Mouse (Mus musculus): ENCODE measurements around the gene Mapk1. TPM values are rescaled to one million over a fixed set of nuclear protein-coding genes. Genes with fewer than 3 reads are reported as not detected.
A peak's percentile ranks its signal among the peaks of the same experiment; 100 is the strongest.

Mapk1 gene
- polyA plus RNA-seq, 1 experiment from 2014 or later = 110 TPM

DNA sequence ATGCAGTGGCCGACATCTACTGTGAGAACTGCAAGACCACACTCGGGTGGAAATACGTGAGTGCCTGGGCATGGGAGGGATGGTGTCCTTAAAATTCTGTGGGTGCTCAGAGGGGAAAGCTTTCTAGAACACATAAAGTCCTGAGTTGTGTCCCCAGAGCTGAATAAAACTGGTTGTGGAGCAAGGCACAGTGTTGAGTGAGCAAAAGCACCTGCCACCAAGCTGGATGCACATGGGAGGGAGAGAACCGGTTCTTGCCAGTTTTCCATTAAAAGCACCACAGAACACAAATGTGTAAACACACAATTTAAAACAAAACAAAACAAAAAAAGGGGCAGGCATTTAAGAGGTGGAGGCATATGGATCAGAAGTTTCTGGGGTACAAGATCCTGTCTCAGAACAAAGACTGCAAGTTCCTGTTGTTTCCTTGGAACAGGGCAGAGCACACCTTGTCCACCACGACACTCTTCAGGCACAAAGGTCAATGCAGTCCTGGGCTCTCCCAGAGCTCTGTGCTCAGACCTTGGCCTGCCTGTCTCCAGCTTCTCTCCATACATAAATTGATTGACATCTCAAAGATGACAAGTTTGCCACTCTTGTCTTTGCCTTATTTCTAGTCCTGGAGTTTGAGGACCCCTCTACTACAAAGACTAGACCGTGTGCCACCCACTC lies 99.1 kb downstream of the Mapk1 start:
- H3K36me3 ChIP-seq (ENCODE audit: insufficient read depth, low read length) = 0 out of 2 replicates have a peak, but pooled peaks cover 11% of the 10 kb centered on the region
- peak; percentile 64 for DNase-seq (ENCODE audit: low spot score)

DNA sequence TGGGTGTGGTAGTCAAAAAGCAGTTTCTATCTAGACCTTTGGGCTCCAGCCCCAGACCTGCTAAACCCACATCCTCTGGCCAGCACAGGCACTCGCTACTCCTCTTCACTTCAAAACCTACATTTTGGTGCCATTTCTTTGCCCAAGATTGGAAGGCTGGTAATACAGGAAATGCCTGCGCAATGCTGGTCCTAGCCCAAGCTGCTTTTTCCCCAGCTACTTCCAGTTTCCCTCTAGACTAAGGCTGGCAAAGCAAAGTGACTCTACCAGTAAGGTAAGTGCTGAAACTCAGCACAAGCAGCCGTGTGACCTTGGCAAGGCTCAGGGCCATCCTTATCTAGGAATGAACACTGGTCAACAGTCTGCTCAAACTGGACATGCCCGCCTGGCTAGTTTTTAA lies 102.5 kb downstream of the Mapk1 start:
- peak overlapping the region; percentile 49 for H3K27ac ChIP-seq (ENCODE audit: low read length)
- TF ChIP-seq EP300 (IDR thresholded peaks at IDR 0.05) = no peak
- TF ChIP-seq CTCF (IDR thresholded peaks at IDR 0.05) = no peak
- H3K4me1 ChIP-seq (ENCODE audit: insufficient read depth, low read depth, low read length) = no peaks in the 10 kb centered on the region
- H3K36me3 ChIP-seq (ENCODE audit: insufficient read depth, low read length) = peaks cover 29% of the 10 kb centered on the region
- H3K9me3 ChIP-seq (ENCODE audit: low read length) = no peaks in the 10 kb centered on the region
- no peaks in the 10 kb centered on the region for H3K27me3 ChIP-seq (replicated peaks; ENCODE audit: insufficient read depth, low read length)
- ATAC-seq (peak; percentile 68), DNase-seq (ENCODE audit: low spot score) (peak; percentile 52)
- WGBS = 64% methylated on average over 4 of the region's 4 CpGs
- H3K9ac ChIP-seq (replicated peaks; ENCODE audit: low read depth) = no peak overlapping the region
- no peak overlapping the region for H3K4me2 ChIP-seq (replicated peaks; ENCODE audit: low read depth, low read length)
- H3K4me3 ChIP-seq (ENCODE audit: low read depth, low read length) = no peak overlapping the region

More for the DNA sequence above, 99.1 kb downstream of the Mapk1 start:
- 67% methylated on average over 6 of the region's 6 CpGs for WGBS
- H3K4me3 ChIP-seq (ENCODE audit: low read depth, low read length) = no peak overlapping the region
- no peaks in the 10 kb centered on the region for H3K27me3 ChIP-seq (replicated peaks; ENCODE audit: insufficient read depth, low read length)
- H3K9me3 ChIP-seq (ENCODE audit: low read length) = no peaks in the 10 kb centered on the region
- no peaks in the 10 kb centered on the region for H3K4me1 ChIP-seq (ENCODE audit: insufficient read depth, low read depth, low read length)
- H3K9ac ChIP-seq (replicated peaks; ENCODE audit: low read depth) = no peak overlapping the region
- ATAC-seq = peak; percentile 51
- TF ChIP-seq EP300 (IDR thresholded peaks at IDR 0.05) (peak; percentile 44; the same call in 1 of the 2 replicates), CTCF (IDR thresholded peaks at IDR 0.05) (no peak)
- no peak overlapping the region for H3K27ac ChIP-seq (ENCODE audit: low read length)
- no peak overlapping the region for H3K4me2 ChIP-seq (replicated peaks; ENCODE audit: low read depth, low read length)

GRCm38 (mm10) chr16:17086241-17086640 lies 103.1 kb downstream of the Mapk1 start:
- DNase-seq (ENCODE audit: low spot score) = no peak
- Histone ChIP-seq H3K27ac (ENCODE audit: low read length) (peak overlapping the region; percentile 49), H3K4me2 (replicated peaks; ENCODE audit: low read depth, low read length) (no peak overlapping the region), H3K9me3 (ENCODE audit: low read length) (no peaks in the 10 kb centered on the region), H3K4me3 (ENCODE audit: low read depth, low read length) (no peak overlapping the region), H3K36me3 (ENCODE audit: insufficient read depth, low read length) (peaks cover 33% of the 10 kb centered on the region), H3K27me3 (replicated peaks; ENCODE audit: insufficient read depth, low read length) (no peaks in the 10 kb centered on the region), H3K4me1 (ENCODE audit: insufficient read depth, low read depth, low read length) (no peaks in the 10 kb centered on the region), H3K9ac (replicated peaks; ENCODE audit: low read depth) (no peak overlapping the region)
- ATAC-seq = no peak
- TF ChIP-seq EP300 (IDR thresholded peaks at IDR 0.05) = no peak
- no peak for TF ChIP-seq CTCF (IDR thresholded peaks at IDR 0.05)
- 69% methylated on average over 3 of the region's 3 CpGs for WGBS

- no peaks in the 10 kb centered on the region for H3K4me1 ChIP-seq (ENCODE audit: insufficient read depth, low read depth, low read length)
- H3K36me3 ChIP-seq (ENCODE audit: insufficient read depth, low read length) = peaks cover 37% of the 10 kb centered on the region
- no peak overlapping the region for H3K4me3 ChIP-seq (ENCODE audit: low read depth, low read length)
- H3K9ac ChIP-seq (replicated peaks; ENCODE audit: low read depth) = no peak overlapping the region
- no peak overlapping the region for H3K4me2 ChIP-seq (replicated peaks; ENCODE audit: low read depth, low read length)
- H3K9me3 ChIP-seq (ENCODE audit: low read length) = no peaks in the 10 kb centered on the region
- no peaks in the 10 kb centered on the region for H3K27me3 ChIP-seq (replicated peaks; ENCODE audit: insufficient read depth, low read length)
- TF ChIP-seq EP300 (IDR thresholded peaks at IDR 0.05) (no peak), CTCF (IDR thresholded peaks at IDR 0.05) (no peak)
- no peak overlapping the region for H3K27ac ChIP-seq (ENCODE audit: low read length)
- no peak for DNase-seq (ENCODE audit: low spot score)
- no peak for ATAC-seq
- WGBS = 71% methylated on average over 13 of the region's 13 CpGs
Measured at GRCm38 (mm10) chr16:17086669-17087193, 103.5 kb downstream of the Mapk1 start.

- WGBS = 62% methylated on average over 3 of the region's 3 CpGs
- ATAC-seq (no peak), DNase-seq (ENCODE audit: low spot score) (no peak)
- Histone ChIP-seq H3K4me1 (ENCODE audit: insufficient read depth, low read depth, low read length) (no peaks in the 10 kb centered on the region), H3K4me2 (replicated peaks; ENCODE audit: low read depth, low read length) (no peak overlapping the region), H3K9ac (replicated peaks; ENCODE audit: low read depth) (no peak overlapping the region), H3K27me3 (replicated peaks; ENCODE audit: insufficient read depth, low read length) (no peaks in the 10 kb centered on the region), H3K9me3 (ENCODE audit: low read length) (no peaks in the 10 kb centered on the region), H3K27ac (ENCODE audit: low read length) (no peak overlapping the region), H3K4me3 (ENCODE audit: low read depth, low read length) (no peak overlapping the region), H3K36me3 (ENCODE audit: insufficient read depth, low read length) (peaks cover 48% of the 10 kb centered on the region)
- TF ChIP-seq EP300 (IDR thresholded peaks at IDR 0.05) = no peak
- peak; percentile 22; the same call in 1 of the 2 replicates for TF ChIP-seq CTCF (IDR thresholded peaks at IDR 0.05)
Measured at GRCm38 (mm10) chr16:17088346-17088745, 105.2 kb downstream of the Mapk1 start.

- Histone ChIP-seq H3K4me1 (ENCODE audit: insufficient read depth, low read depth, low read length) (no peaks in the 10 kb centered on the region), H3K27ac (ENCODE audit: low read length) (no peak overlapping the region), H3K4me2 (replicated peaks; ENCODE audit: low read depth, low read length) (no peak overlapping the region), H3K36me3 (ENCODE audit: insufficient read depth, low read length) (peaks cover 57% of the 10 kb centered on the region), H3K27me3 (replicated peaks; ENCODE audit: insufficient read depth, low read length) (no peaks in the 10 kb centered on the region), H3K4me3 (ENCODE audit: low read depth, low read length) (no peak overlapping the region), H3K9me3 (ENCODE audit: low read length) (no peaks in the 10 kb centered on the region), H3K9ac (replicated peaks; ENCODE audit: low read depth) (no peak overlapping the region)
- DNase-seq (ENCODE audit: low spot score) (no peak), ATAC-seq (no peak)
- TF ChIP-seq CTCF (IDR thresholded peaks at IDR 0.05) = no peak
- no peak for TF ChIP-seq EP300 (IDR thresholded peaks at IDR 0.05)
- WGBS = 89% methylated on average over 3 of the region's 3 CpGs
Measured at GRCm38 (mm10) chr16:17096938-17097337, 113.8 kb downstream of the Mapk1 start.

Other genes starting within 250 kb of the Mapk1 start
- 13.0 and 14.1 TPM in 2 replicates for gene Spag6l, start 153.9 kb upstream of the Mapk1 start, polyA plus RNA-seq (2015; fragmentation: Nextera tagmentation; extraction: Ambion mirVana)
- gene Igll1, start 119.4 kb upstream of the Mapk1 start, polyA plus RNA-seq (2015; fragmentation: Nextera tagmentation; extraction: Ambion mirVana) = 0.60 and 1.0 TPM in 2 replicates
- gene Top3b, start 112.6 kb upstream of the Mapk1 start, polyA plus RNA-seq (2015; fragmentation: Nextera tagmentation; extraction: Ambion mirVana) = 51.0 and 51.7 TPM in 2 replicates
- gene Vpreb1, start 112.5 kb upstream of the Mapk1 start, polyA plus RNA-seq (2015; fragmentation: Nextera tagmentation; extraction: Ambion mirVana) = 2.2 and 2.3 TPM in 2 replicates
- 24.9 and 26.8 TPM in 2 replicates for gene Ppm1f, start 86.9 kb upstream of the Mapk1 start, polyA plus RNA-seq (2015; fragmentation: Nextera tagmentation; extraction: Ambion mirVana)
- 10.6 and 15.1 TPM in 2 replicates for gene Ypel1, start 86.3 kb downstream of the Mapk1 start, polyA plus RNA-seq (2015; fragmentation: Nextera tagmentation; extraction: Ambion mirVana)
- 82.2 and 91.4 TPM in 2 replicates for gene Ppil2, start 127.9 kb downstream of the Mapk1 start, polyA plus RNA-seq (2015; fragmentation: Nextera tagmentation; extraction: Ambion mirVana)
- 0.90 and 1.3 TPM in 2 replicates for gene 2610318N02Rik, start 141.8 kb downstream of the Mapk1 start, polyA plus RNA-seq (2015; fragmentation: Nextera tagmentation; extraction: Ambion mirVana)
- 20.6 and 34.6 TPM in 2 replicates for gene Sdf2l1, start 149.0 kb downstream of the Mapk1 start, polyA plus RNA-seq (2015; fragmentation: Nextera tagmentation; extraction: Ambion mirVana)
- 1.6 TPM in 2 replicates for gene Ydjc, start 161.2 kb downstream of the Mapk1 start, polyA plus RNA-seq (2015; fragmentation: Nextera tagmentation; extraction: Ambion mirVana)
- 0.08 and 0.13 TPM in 2 replicates for gene Ccdc116, start 163.8 kb downstream of the Mapk1 start, polyA plus RNA-seq (2015; fragmentation: Nextera tagmentation; extraction: Ambion mirVana)
- gene Ube2l3, start 219.3 kb downstream of the Mapk1 start, polyA plus RNA-seq (2015; fragmentation: Nextera tagmentation; extraction: Ambion mirVana) = 197 and 200 TPM in 2 replicates
- gene Rimbp3, start 225.2 kb downstream of the Mapk1 start, polyA plus RNA-seq (2015; fragmentation: Nextera tagmentation; extraction: Ambion mirVana) = 0.07 TPM in 1 of 2 replicates, not detected in the other

All from lung, postnatal 0 days (tissue).